Mouse (Mus musculus): ENCODE data around the gene Tmem107. TPM values are rescaled to one million over a fixed set of nuclear protein-coding genes. Genes with fewer than 3 reads are reported as not detected.

Tmem107 gene
- polyA plus RNA-seq, 1 experiment, result 63.5 TPM

GRCm38 (mm10) chr11:69051771-69052170 is 18.8 kb upstream of the Tmem107 start:
- TF ChIP-seq GATA1 (IDR thresholded peaks at IDR 0.05; ENCODE audit: low read length), result no peak

- TF ChIP-seq GATA1 (IDR thresholded peaks at IDR 0.05; ENCODE audit: low read length), result no peak
These were observed 17.7 kb upstream of the Tmem107 start for GRCm38 (mm10) chr11:69052824-69053421.

GRCm38 (mm10) chr11:69053848-69054247 is 16.8 kb upstream of the Tmem107 start:
- no peak for TF ChIP-seq GATA1 (IDR thresholded peaks at IDR 0.05; ENCODE audit: low read length)

GRCm38 (mm10) chr11:69058265-69058664 is 12.3 kb upstream of the Tmem107 start:
- TF ChIP-seq GATA1 (IDR thresholded peaks at IDR 0.05; ENCODE audit: low read length), result no peak

GRCm38 (mm10) chr11:69058729-69059356 is 11.8 kb upstream of the Tmem107 start:
- no peak for TF ChIP-seq GATA1 (IDR thresholded peaks at IDR 0.05; ENCODE audit: low read length)

- TF ChIP-seq GATA1 (IDR thresholded peaks at IDR 0.05; ENCODE audit: low read length), result no peak
These were observed 11.1 kb upstream of the Tmem107 start, which contains the start of gene Borcs6 for GRCm38 (mm10) chr11:69059357-69059974. Gene Borcs6, plus strand, starts transcription at chr11:69059717.

GRCm38 (mm10) chr11:69059975-69060411 is 10.6 kb upstream of the Tmem107 start:
- TF ChIP-seq GATA1 (IDR thresholded peaks at IDR 0.05; ENCODE audit: low read length), result no peak

GRCm38 (mm10) chr11:69060448-69061254 is 10.0 kb upstream of the Tmem107 start:
- TF ChIP-seq GATA1 (IDR thresholded peaks at IDR 0.05; ENCODE audit: low read length), result no peak

- TF ChIP-seq GATA1 (IDR thresholded peaks at IDR 0.05; ENCODE audit: low read length), result no peak
These were observed 9.2 kb upstream of the Tmem107 start for GRCm38 (mm10) chr11:69061255-69061912.

- no peak for TF ChIP-seq GATA1 (IDR thresholded peaks at IDR 0.05; ENCODE audit: low read length)
These were observed 8.3 kb upstream of the Tmem107 start for GRCm38 (mm10) chr11:69062194-69062760.

- TF ChIP-seq GATA1 (IDR thresholded peaks at IDR 0.05; ENCODE audit: low read length), result no peak
These were observed 7.8 kb upstream of the Tmem107 start for GRCm38 (mm10) chr11:69062761-69063224.

GRCm38 (mm10) chr11:69063413-69064201 is 7.0 kb upstream of the Tmem107 start:
- no peak for TF ChIP-seq GATA1 (IDR thresholded peaks at IDR 0.05; ENCODE audit: low read length)

GRCm38 (mm10) chr11:69064259-69065133 is 6.1 kb upstream of the Tmem107 start:
- TF ChIP-seq GATA1 (IDR thresholded peaks at IDR 0.05; ENCODE audit: low read length), result no peak

Measured in G1E-ER4 (cell line).